Mouse (Mus musculus): ENCODE results near the gene Ndrg2. TPM values are rescaled to one million over a fixed set of nuclear protein-coding genes. Genes with fewer than 3 reads are reported as not detected.
"Not testable (repeated sequence)": the region's sequence is repeated elsewhere in the genome, so short reads cannot be mapped to it uniquely, and the experiment has no call there.

Ndrg2 gene
- polyA plus RNA-seq, 1 experiment: 0.11 TPM

- H3K9me3 ChIP-seq (ENCODE audit: control insufficient read depth, low read length): peaks cover 5% of the 10 kb centered on the region
- H3K36me3 ChIP-seq (ENCODE audit: control insufficient read depth): no peaks in the 10 kb centered on the region
- TF ChIP-seq TAL1 (IDR thresholded peaks at IDR 0.05; ENCODE audit: low read length) (no peak), GATA1 (IDR thresholded peaks at IDR 0.05; ENCODE audit: low read length) (no peak)
- no peak overlapping the region for H3K4me3 ChIP-seq (replicated peaks)
- H3K4me1 ChIP-seq (ENCODE audit: control insufficient read depth): no peaks in the 10 kb centered on the region
- no peaks in the 10 kb centered on the region for H3K27me3 ChIP-seq (ENCODE audit: control insufficient read depth)
Measured at GRCm38 (mm10) chr14:51929968-51930367, 16.0 kb upstream of the Ndrg2 start.

- Histone ChIP-seq H3K27me3 (ENCODE audit: control insufficient read depth) (no peaks in the 10 kb centered on the region), H3K4me3 (replicated peaks) (no peak overlapping the region), H3K4me1 (ENCODE audit: control insufficient read depth) (no peaks in the 10 kb centered on the region), H3K36me3 (ENCODE audit: control insufficient read depth) (no peaks in the 10 kb centered on the region), H3K9me3 (ENCODE audit: control insufficient read depth, low read length) (peaks cover 5% of the 10 kb centered on the region)
- TF ChIP-seq TAL1 (IDR thresholded peaks at IDR 0.05; ENCODE audit: low read length) (no peak), GATA1 (IDR thresholded peaks at IDR 0.05; ENCODE audit: low read length) (no peak)
Measured at GRCm38 (mm10) chr14:51929309-51929943, 15.5 kb upstream of the Ndrg2 start.

- not testable (repeated sequence) for H3K4me1 ChIP-seq (ENCODE audit: control insufficient read depth); H3K36me3 ChIP-seq (ENCODE audit: control insufficient read depth); H3K27me3 ChIP-seq (ENCODE audit: control insufficient read depth); H3K9me3 ChIP-seq (ENCODE audit: control insufficient read depth, low read length); H3K4me3 ChIP-seq (replicated peaks)
Measured at GRCm38 (mm10) chr14:51926930-51927329, 13.0 kb upstream of the Ndrg2 start.

- TF ChIP-seq GATA1 (IDR thresholded peaks at IDR 0.05; ENCODE audit: low read length) (no peak), TAL1 (IDR thresholded peaks at IDR 0.05; ENCODE audit: low read length) (no peak)
- H3K9me3 ChIP-seq (ENCODE audit: control insufficient read depth, low read length): no peaks in the 10 kb centered on the region
- no peaks in the 10 kb centered on the region for H3K36me3 ChIP-seq (ENCODE audit: control insufficient read depth)
- H3K4me1 ChIP-seq (ENCODE audit: control insufficient read depth): no peaks in the 10 kb centered on the region
- no peak overlapping the region for H3K4me3 ChIP-seq (replicated peaks)
- H3K27me3 ChIP-seq (ENCODE audit: control insufficient read depth): no peaks in the 10 kb centered on the region
Measured at GRCm38 (mm10) chr14:51923492-51923891, 9.5 kb upstream of the Ndrg2 start.

- TF ChIP-seq TAL1 (IDR thresholded peaks at IDR 0.05; ENCODE audit: low read length): no peak
- no peak for TF ChIP-seq GATA1 (IDR thresholded peaks at IDR 0.05; ENCODE audit: low read length)
- Histone ChIP-seq H3K27me3 (ENCODE audit: control insufficient read depth) (no peaks in the 10 kb centered on the region), H3K4me1 (ENCODE audit: control insufficient read depth) (no peaks in the 10 kb centered on the region), H3K9me3 (ENCODE audit: control insufficient read depth, low read length) (no peaks in the 10 kb centered on the region), H3K36me3 (ENCODE audit: control insufficient read depth) (no peaks in the 10 kb centered on the region), H3K4me3 (replicated peaks) (no peak overlapping the region)
Measured at GRCm38 (mm10) chr14:51922910-51923309, 9.0 kb upstream of the Ndrg2 start.

GRCm38 (mm10) chr14:51922571-51922865 is 8.6 kb upstream of the Ndrg2 start, which contains the start of gene Rnase13:
Gene Rnase13, minus strand, starts transcription at chr14:51922773.
- TF ChIP-seq GATA1 (IDR thresholded peaks at IDR 0.05; ENCODE audit: low read length) (no peak), TAL1 (IDR thresholded peaks at IDR 0.05; ENCODE audit: low read length) (no peak)
- Histone ChIP-seq H3K4me3 (replicated peaks) (no peak within 1 kb of the TSS), H3K27me3 (ENCODE audit: control insufficient read depth) (no peaks in the 10 kb centered on the region), H3K36me3 (ENCODE audit: control insufficient read depth) (no peaks in the 10 kb centered on the region), H3K4me1 (ENCODE audit: control insufficient read depth) (no peaks in the 10 kb centered on the region), H3K9me3 (ENCODE audit: control insufficient read depth, low read length) (no peaks in the 10 kb centered on the region)

- TF ChIP-seq GATA1 (IDR thresholded peaks at IDR 0.05; ENCODE audit: low read length) (no peak), TAL1 (IDR thresholded peaks at IDR 0.05; ENCODE audit: low read length) (no peak)
- no peaks in the 10 kb centered on the region for H3K9me3 ChIP-seq (ENCODE audit: control insufficient read depth, low read length)
Measured at GRCm38 (mm10) chr14:51921759-51922570, 8.0 kb upstream of the Ndrg2 start.

GRCm38 (mm10) chr14:51918966-51919365 is 5.0 kb upstream of the Ndrg2 start:
- no peaks in the 10 kb centered on the region for H3K9me3 ChIP-seq (ENCODE audit: control insufficient read depth, low read length)
- TF ChIP-seq GATA1 (IDR thresholded peaks at IDR 0.05; ENCODE audit: low read length) (no peak), TAL1 (IDR thresholded peaks at IDR 0.05; ENCODE audit: low read length) (no peak)
- peaks cover 18% of the 10 kb centered on the region for H3K27me3 ChIP-seq (ENCODE audit: control insufficient read depth)
- H3K4me1 ChIP-seq (ENCODE audit: control insufficient read depth): peaks cover 2% of the 10 kb centered on the region; the same call in 1 of the 2 replicates
- H3K4me3 ChIP-seq (replicated peaks): no peak overlapping the region
- H3K36me3 ChIP-seq (ENCODE audit: control insufficient read depth): no peaks in the 10 kb centered on the region

More at GRCm38 (mm10) chr14:51921759-51922570, 8.0 kb upstream of the Ndrg2 start:
- no peaks in the 10 kb centered on the region for H3K27me3 ChIP-seq (ENCODE audit: control insufficient read depth)
- no peak overlapping the region for H3K4me3 ChIP-seq (replicated peaks)
- H3K36me3 ChIP-seq (ENCODE audit: control insufficient read depth): no peaks in the 10 kb centered on the region
- no peaks in the 10 kb centered on the region for H3K4me1 ChIP-seq (ENCODE audit: control insufficient read depth)

- H3K9me3 ChIP-seq (ENCODE audit: control insufficient read depth, low read length): no peaks in the 10 kb centered on the region
- H3K4me1 ChIP-seq (ENCODE audit: control insufficient read depth): peaks cover 9% of the 10 kb centered on the region
- H3K4me3 ChIP-seq (replicated peaks): no peak within 1 kb of the TSS
- H3K27me3 ChIP-seq (ENCODE audit: control insufficient read depth): peaks cover 26% of the 10 kb centered on the region
- no peaks in the 10 kb centered on the region for H3K36me3 ChIP-seq (ENCODE audit: control insufficient read depth)
- no peak for TF ChIP-seq TAL1 (IDR thresholded peaks at IDR 0.05; ENCODE audit: low read length)
- no peak for TF ChIP-seq GATA1 (IDR thresholded peaks at IDR 0.05; ENCODE audit: low read length)
Measured at GRCm38 (mm10) chr14:51918125-51918524, 4.2 kb upstream of the Ndrg2 start, which contains the start of gene Tppp2. Gene Tppp2, plus strand, starts transcription at chr14:51918425.
